ENCODE assay signal across 20 mouse cellular contexts in genomic region chr2:105544099-105544498, GRCm38 (mm10).
DNase-seq lines count a peak whose midpoint lies in the region; ATAC-seq lines count a peak whose summit lies in the region.
"Had no signal": no experiment of that assay in that cellular context is flagged by ENCODE, and none has a peak within 500 bp of the region (broad histone marks: within the 10 kb centered on the region; RNA-seq: fewer than 3 reads in every experiment).

No protein-coding gene starts in this region.

- 43% methylated on average over 13 of the region's 13 CpGs for WGBS in heart, embryonic 11.5 days (ENCODE audit: insufficient replicate concordance)
- 44% methylated on average over 13 of the region's 13 CpGs for WGBS in heart, embryonic 15.5 days
- WGBS in hindbrain, embryonic 12.5 days = 73% methylated on average over 13 of the region's 13 CpGs
- WGBS in hindbrain, embryonic 16.5 days = 83% methylated on average over 13 of the region's 13 CpGs

- no peak for DNase-seq in heart, postnatal 10 days
- DNase-seq in heart, adult 8-10 months (ENCODE audit: low spot score) = no peak
- DNase-seq: adrenal gland, postnatal 10 days; cerebellum, adult 11 months; cerebellum, adult 8-10 months; cerebellum, postnatal 14 days; embryo, embryonic 11 days; gastrocnemius, adult 2 months; gastrocnemius, postnatal 25 days; kidney, adult 18-20 months had no signal

- H3K27ac ChIP-seq in heart, embryonic 11.5 days (ENCODE audit: low read depth, low read length) = no peak overlapping the region
- H3K27ac ChIP-seq in heart, embryonic 15.5 days = no peak overlapping the region
- H3K27ac ChIP-seq in hindbrain, embryonic 12.5 days = no peak overlapping the region
- H3K27ac ChIP-seq in hindbrain, embryonic 16.5 days (ENCODE audit: low read depth, low read length) = no peak overlapping the region
- H3K27ac ChIP-seq: embryonic facial prominence, embryonic 15.5 days; forebrain, embryonic 10.5 days; gastrocnemius, adult 2 months; hindbrain, embryonic 10.5 days; intestine, embryonic 15.5 days had no signal

- no peaks in the 10 kb centered on the region for H3K4me1 ChIP-seq in heart, embryonic 11.5 days (ENCODE audit: control insufficient read depth, insufficient read depth, low read length)
- peaks cover 3% of the 10 kb centered on the region; the same call in 1 of the 2 replicates for H3K4me1 ChIP-seq in heart, embryonic 15.5 days (replicated peaks)
- no peaks in the 10 kb centered on the region for H3K4me1 ChIP-seq in hindbrain, embryonic 12.5 days
- H3K4me1 ChIP-seq in hindbrain, embryonic 16.5 days (ENCODE audit: control insufficient read depth, insufficient read depth, low read depth, low read length) = no peaks in the 10 kb centered on the region
- H3K4me1 ChIP-seq: embryonic facial prominence, embryonic 15.5 days; forebrain, embryonic 10.5 days; hindbrain, embryonic 10.5 days; intestine, embryonic 15.5 days had no signal

- H3K36me3 ChIP-seq in heart, embryonic 11.5 days (ENCODE audit: control insufficient read depth, insufficient read depth, low read length) = no peaks in the 10 kb centered on the region
- no peaks in the 10 kb centered on the region for H3K36me3 ChIP-seq in heart, embryonic 15.5 days
- H3K36me3 ChIP-seq in hindbrain, embryonic 12.5 days = no peaks in the 10 kb centered on the region
- no peaks in the 10 kb centered on the region for H3K36me3 ChIP-seq in hindbrain, embryonic 16.5 days (ENCODE audit: control insufficient read depth, insufficient read depth, low read length)
- H3K36me3 ChIP-seq: embryonic facial prominence, embryonic 15.5 days; forebrain, embryonic 10.5 days; hindbrain, embryonic 10.5 days; intestine, embryonic 15.5 days had no signal

- intact Hi-C loops in heart, postnatal 10 days (cut with DNase I) = loop anchor here (1.0 kb wide), 1 partner anchor 8 kb away; no protein-coding TSS in a partner anchor

- ATAC-seq in heart, embryonic 11.5 days (replicated peaks; ENCODE audit: insufficient number of reproducible peaks, low FRiP score, low TSS enrichment) = no peak
- no peak for ATAC-seq in heart, embryonic 15.5 days (replicated peaks; ENCODE audit: insufficient number of reproducible peaks, insufficient read depth, low FRiP score, low read depth)
- 0 out of 2 replicates have a peak, but pooled peaks have one; percentile 22 for ATAC-seq in hindbrain, embryonic 12.5 days (ENCODE audit: low FRiP score)
- ATAC-seq in hindbrain, embryonic 16.5 days = no peak
- ATAC-seq: forebrain, embryonic 14.5 days; intestine, embryonic 15.5 days had no signal

- H3K27me3 ChIP-seq in heart, embryonic 11.5 days (ENCODE audit: control insufficient read depth, insufficient read depth, low read length) = no peaks in the 10 kb centered on the region
- H3K27me3 ChIP-seq in heart, embryonic 15.5 days = no peaks in the 10 kb centered on the region
- H3K27me3 ChIP-seq in hindbrain, embryonic 12.5 days = no peaks in the 10 kb centered on the region
- H3K27me3 ChIP-seq in hindbrain, embryonic 16.5 days (replicated peaks; ENCODE audit: control insufficient read depth, insufficient read depth, low read length) = no peaks in the 10 kb centered on the region
- H3K27me3 ChIP-seq: embryonic facial prominence, embryonic 15.5 days; intestine, embryonic 15.5 days had no signal

- peak overlapping the region; percentile 48 for H3K4me2 ChIP-seq in heart, embryonic 11.5 days
- H3K4me2 ChIP-seq in heart, embryonic 15.5 days = peak overlapping the region; percentile 44
- no peak overlapping the region for H3K4me2 ChIP-seq in hindbrain, embryonic 12.5 days (replicated peaks)
- H3K4me2 ChIP-seq in hindbrain, embryonic 16.5 days (ENCODE audit: low read length) = no peak overlapping the region
- H3K4me2 ChIP-seq: embryonic facial prominence, embryonic 15.5 days; intestine, embryonic 15.5 days had no signal

- H3K4me3 ChIP-seq in heart, embryonic 11.5 days (ENCODE audit: low read depth, low read length) = no peak overlapping the region
- peak overlapping the region; percentile 18 for H3K4me3 ChIP-seq in heart, embryonic 15.5 days
- no peak overlapping the region for H3K4me3 ChIP-seq in hindbrain, embryonic 12.5 days
- H3K4me3 ChIP-seq in hindbrain, embryonic 16.5 days (ENCODE audit: low read length) = no peak overlapping the region
- H3K4me3 ChIP-seq: embryonic facial prominence, embryonic 15.5 days; erythroblast, embryonic 14.5 days; forebrain, embryonic 10.5 days; gastrocnemius, adult 2 months; hindbrain, embryonic 10.5 days; intestine, embryonic 15.5 days had no signal

- no peak overlapping the region for H3K9ac ChIP-seq in heart, embryonic 11.5 days (ENCODE audit: low read depth, low read length)
- no peak overlapping the region for H3K9ac ChIP-seq in heart, embryonic 15.5 days
- H3K9ac ChIP-seq in hindbrain, embryonic 12.5 days = no peak overlapping the region
- H3K9ac ChIP-seq in hindbrain, embryonic 16.5 days (ENCODE audit: low read depth, low read length) = no peak overlapping the region
- H3K9ac ChIP-seq: embryonic facial prominence, embryonic 15.5 days; intestine, embryonic 15.5 days had no signal

- no peaks in the 10 kb centered on the region for H3K9me3 ChIP-seq in heart, embryonic 11.5 days (replicated peaks; ENCODE audit: control insufficient read depth, low read length)
- no peaks in the 10 kb centered on the region for H3K9me3 ChIP-seq in heart, embryonic 15.5 days (replicated peaks)
- H3K9me3 ChIP-seq in hindbrain, embryonic 12.5 days (replicated peaks) = no peaks in the 10 kb centered on the region
- no peaks in the 10 kb centered on the region for H3K9me3 ChIP-seq in hindbrain, embryonic 16.5 days (ENCODE audit: control insufficient read depth, low read length)
- H3K9me3 ChIP-seq: embryonic facial prominence, embryonic 15.5 days; forebrain, embryonic 10.5 days; hindbrain, embryonic 10.5 days; intestine, embryonic 15.5 days had no signal

Comparison
In these comparisons a context has a peak if more than half of its experiments do, and no peak if none do; other contexts are left out.
1. H3K4me2 ChIP-seq: peak in heart, embryonic 11.5 days (single experiment) and heart, embryonic 15.5 days (single experiment); none in hindbrain, embryonic 12.5 days (single experiment) and hindbrain, embryonic 16.5 days (single experiment).